Comparison of ENCODE assay signal across 1 mouse cellular context in the genomic region with DNA sequence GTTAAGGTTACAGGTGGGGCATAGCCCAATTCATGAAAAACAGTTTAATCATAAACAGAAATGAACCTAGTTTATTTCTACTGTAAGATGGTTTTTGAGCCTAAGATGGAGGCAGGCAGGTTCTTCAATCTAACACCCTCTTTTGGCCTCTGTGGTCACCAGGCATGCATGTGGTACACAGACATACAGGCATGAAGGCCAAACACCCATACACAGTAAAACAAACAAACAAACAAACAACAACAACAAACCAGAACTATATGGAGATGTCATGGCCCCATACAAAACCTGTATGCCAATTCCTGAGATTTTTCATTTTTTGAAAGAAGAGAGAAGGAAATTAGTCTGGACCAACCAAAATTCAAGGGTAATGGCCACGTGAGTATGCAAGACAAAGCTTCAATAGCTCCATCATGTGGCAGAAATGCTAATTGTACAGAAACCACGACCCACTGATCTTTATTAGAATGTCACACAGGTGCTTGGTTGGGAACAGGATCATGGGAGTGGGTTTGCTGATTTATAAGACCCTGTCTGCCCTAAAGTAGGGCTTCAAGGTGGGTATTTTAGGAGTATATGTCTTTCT.
TF ChIP-seq lines count a peak whose summit lies in the region.

No protein-coding gene starts in this region.

TF ChIP-seq in CH12.LX, 34 proteins besides CTCF, POLR2A, EP300 and RAD21 (continued from another document):
- TF ChIP-seq UBTF (IDR thresholded peaks at IDR 0.05; ENCODE audit: low read depth, low read length) = no peak
- peak; percentile 80 for TF ChIP-seq USF1 (IDR thresholded peaks at IDR 0.05; ENCODE audit: low read depth, low read length)
- TF ChIP-seq MAZ (IDR thresholded peaks at IDR 0.05; ENCODE audit: low read depth, low read length) = no peak
- TF ChIP-seq CHD1 (IDR thresholded peaks at IDR 0.05; ENCODE audit: low read depth, low read length) = no peak
- TF ChIP-seq HCFC1 (IDR thresholded peaks at IDR 0.05; ENCODE audit: low read depth, low read length) = no peak
- no peak for TF ChIP-seq SIN3A (IDR thresholded peaks at IDR 0.05; ENCODE audit: low read length)
